Mouse (Mus musculus): ENCODE measurements around the gene Ano6. TPM values are rescaled to one million over a fixed set of nuclear protein-coding genes. Genes with fewer than 3 reads are reported as not detected.

The Ano6 gene
- polyA plus RNA-seq, 1 experiment from 2014 or later: 40.8 TPM

DNA sequence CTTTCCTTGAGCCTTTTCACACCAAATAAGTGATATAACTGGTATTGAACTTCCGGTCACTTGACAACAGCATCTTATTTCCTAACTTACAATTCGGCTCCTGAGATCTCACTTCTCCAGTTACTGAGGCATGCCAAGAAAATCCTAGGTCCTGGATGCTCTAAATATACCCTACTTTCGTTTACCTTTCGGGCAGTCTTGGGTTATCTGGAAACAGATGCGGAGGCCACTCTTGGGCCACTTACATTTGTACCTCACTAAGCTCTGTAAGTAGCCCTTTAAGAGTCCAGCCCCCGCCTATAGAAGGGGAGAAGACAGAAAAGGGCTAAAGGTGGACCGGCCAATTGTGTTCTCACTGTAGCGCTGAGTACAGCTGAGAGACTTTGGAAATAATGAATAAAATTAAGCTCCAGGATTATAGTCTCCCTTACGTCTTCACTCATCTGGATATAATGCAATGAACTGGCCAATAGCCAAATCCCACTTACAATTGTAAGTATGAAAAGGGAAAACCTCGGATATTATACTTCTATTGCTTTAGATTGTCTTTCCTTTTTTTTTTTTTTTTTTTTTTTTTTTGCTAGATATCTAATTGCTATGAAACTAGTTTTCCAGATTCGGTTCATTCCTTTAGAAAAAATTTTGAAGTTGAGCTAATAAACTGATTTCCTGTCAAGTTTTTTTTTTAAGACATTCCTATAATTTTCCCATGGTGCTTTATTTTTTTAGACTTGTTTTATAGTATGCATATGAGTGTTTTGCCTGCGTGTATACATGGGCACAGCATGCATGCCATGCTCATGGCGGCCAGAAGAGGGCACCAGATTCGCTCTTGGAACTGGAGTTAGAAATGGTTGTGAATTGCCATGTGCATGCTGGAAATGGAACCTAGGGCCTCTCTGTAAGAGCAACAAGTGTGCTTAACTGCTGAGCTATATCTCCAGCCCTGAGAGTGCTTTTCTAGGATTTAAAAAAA, 17.5 kb upstream of the Ano6 start:
- Histone ChIP-seq H3K9me3 (no peaks in the 10 kb centered on the region), H3K27me3 (ENCODE audit: insufficient read depth, poor library complexity, severe bottlenecking) (no peaks in the 10 kb centered on the region), H3K36me3 (no peaks in the 10 kb centered on the region), H3K4me1 (no peaks in the 10 kb centered on the region), H3K27ac (no peak overlapping the region), H3K4me3 (no peak overlapping the region)
- no peak for DNase-seq (ENCODE audit: low spot score)
- 52% methylated on average over 14 of the region's 14 CpGs for WGBS

GRCm38 (mm10) chr15:95774197-95774596, 16.4 kb upstream of the Ano6 start:
- no peak overlapping the region for H3K27ac ChIP-seq
- no peaks in the 10 kb centered on the region for H3K9me3 ChIP-seq
- H3K36me3 ChIP-seq: no peaks in the 10 kb centered on the region
- H3K4me1 ChIP-seq: no peaks in the 10 kb centered on the region
- no peak for DNase-seq (ENCODE audit: low spot score)
- WGBS: 81% methylated on average over 6 of the region's 6 CpGs
- H3K4me3 ChIP-seq: no peak overlapping the region
- H3K27me3 ChIP-seq (ENCODE audit: insufficient read depth, poor library complexity, severe bottlenecking): no peaks in the 10 kb centered on the region

DNA sequence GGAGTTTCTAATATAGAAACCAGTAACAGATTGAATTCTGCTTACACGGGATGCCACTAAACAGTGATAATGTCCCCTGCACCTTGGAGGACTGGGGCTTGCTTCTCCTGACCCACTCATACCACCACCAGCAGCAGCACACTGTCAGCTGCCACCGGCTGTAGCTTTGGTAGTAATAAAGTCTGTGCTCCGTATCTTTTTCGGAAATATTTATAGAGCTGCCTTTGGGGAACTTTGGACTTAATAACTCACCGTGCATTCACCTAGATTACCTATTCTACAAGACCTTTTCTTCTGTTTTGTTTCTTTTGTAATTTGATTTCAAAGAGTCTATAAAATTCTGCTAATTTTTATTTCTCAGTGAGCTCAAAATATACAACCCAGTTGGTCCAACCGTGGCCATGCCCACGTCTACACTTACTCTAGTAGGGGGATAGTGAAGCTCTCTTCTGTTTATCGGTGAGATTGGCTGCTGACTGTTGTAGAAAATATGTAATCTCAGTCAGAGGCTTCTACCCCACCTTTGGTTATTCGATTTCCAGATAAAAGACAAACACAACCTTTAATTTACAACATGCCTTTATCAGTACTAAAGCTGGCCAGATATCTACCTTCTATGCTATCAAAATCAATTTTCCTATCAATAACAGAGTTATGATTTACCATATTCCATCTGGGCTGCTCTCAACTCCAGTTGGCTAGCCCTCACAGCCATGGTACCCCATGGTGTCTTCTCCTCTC, 15.8 kb upstream of the Ano6 start:
- Histone ChIP-seq H3K9me3 (no peaks in the 10 kb centered on the region), H3K27ac (no peak overlapping the region), H3K36me3 (no peaks in the 10 kb centered on the region), H3K4me1 (no peaks in the 10 kb centered on the region), H3K4me3 (no peak overlapping the region), H3K27me3 (ENCODE audit: insufficient read depth, poor library complexity, severe bottlenecking) (no peaks in the 10 kb centered on the region)
- 90% methylated on average over 9 of the region's 9 CpGs for WGBS
- DNase-seq (ENCODE audit: low spot score): no peak

DNA sequence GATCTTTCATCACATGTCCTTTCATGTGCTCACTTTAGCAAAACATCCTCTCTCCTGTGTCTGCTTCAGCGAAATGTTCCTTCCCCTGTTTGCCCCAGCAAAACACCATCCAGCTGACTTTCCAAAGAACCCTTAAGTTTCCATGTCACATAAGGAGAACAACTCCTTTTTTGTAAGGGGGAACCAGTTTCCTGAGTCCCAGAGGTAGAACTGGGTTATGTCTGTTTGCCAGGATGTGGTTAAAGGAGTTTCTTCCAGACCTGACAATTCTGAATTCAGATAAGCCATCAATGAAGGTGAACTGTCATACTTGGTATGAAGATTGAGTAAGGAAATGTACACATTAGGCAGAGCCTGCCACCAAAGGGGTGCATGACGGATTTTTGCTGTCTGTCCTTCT, 12.9 kb upstream of the Ano6 start:
- 80% methylated on average over 2 of the region's 2 CpGs for WGBS

DNA sequence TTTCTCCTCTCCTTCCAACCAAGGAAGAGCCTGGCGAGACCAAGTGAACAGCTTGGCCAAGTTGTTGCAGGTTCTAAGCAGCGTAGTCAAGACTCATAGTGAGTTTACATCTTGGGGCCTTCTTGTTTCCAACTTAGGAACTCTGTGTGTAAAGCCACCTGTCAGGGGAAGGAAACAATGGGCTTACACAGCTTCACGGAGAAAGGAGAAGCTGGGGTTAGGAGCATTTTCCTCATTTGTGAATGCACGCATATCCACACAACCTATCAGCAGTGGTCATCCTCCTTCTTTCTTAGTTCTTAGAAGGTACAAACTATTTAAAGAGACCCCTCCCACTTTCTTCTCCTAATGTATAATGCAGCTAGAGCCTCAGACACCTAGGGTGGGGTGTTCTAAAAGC, 11.9 kb upstream of the Ano6 start:
- no peaks in the 10 kb centered on the region for H3K9me3 ChIP-seq
- WGBS: 88% methylated on average over 4 of the region's 4 CpGs
- H3K36me3 ChIP-seq: no peaks in the 10 kb centered on the region
- H3K4me3 ChIP-seq: no peak overlapping the region
- H3K27ac ChIP-seq: no peak overlapping the region
- no peak for DNase-seq (ENCODE audit: low spot score)
- H3K4me1 ChIP-seq: no peaks in the 10 kb centered on the region
- H3K27me3 ChIP-seq (ENCODE audit: insufficient read depth, poor library complexity, severe bottlenecking): no peaks in the 10 kb centered on the region

More for the DNA sequence above, 12.9 kb upstream of the Ano6 start:
- no peak for DNase-seq (ENCODE audit: low spot score)
- Histone ChIP-seq H3K27me3 (ENCODE audit: insufficient read depth, poor library complexity, severe bottlenecking) (no peaks in the 10 kb centered on the region), H3K36me3 (no peaks in the 10 kb centered on the region), H3K27ac (no peak overlapping the region), H3K4me3 (no peak overlapping the region), H3K4me1 (no peaks in the 10 kb centered on the region), H3K9me3 (no peaks in the 10 kb centered on the region)

GRCm38 (mm10) chr15:95786624-95787023, 4.0 kb upstream of the Ano6 start:
- Histone ChIP-seq H3K9me3 (no peaks in the 10 kb centered on the region), H3K4me3 (no peak overlapping the region), H3K27ac (no peak overlapping the region), H3K36me3 (no peaks in the 10 kb centered on the region), H3K4me1 (peaks cover 14% of the 10 kb centered on the region), H3K27me3 (ENCODE audit: insufficient read depth, poor library complexity, severe bottlenecking) (peaks cover 5% of the 10 kb centered on the region; the same call in 1 of the 2 replicates)
- 71% methylated on average over 4 of the region's 4 CpGs for WGBS
- DNase-seq (ENCODE audit: low spot score): no peak

- 48% methylated on average over 3 of the region's 3 CpGs for WGBS
Measured at GRCm38 (mm10) chr15:95787578-95787977, 3.1 kb upstream of the Ano6 start.

GRCm38 (mm10) chr15:95789562-95790528, 798 bp upstream of the Ano6 start:
- Histone ChIP-seq H3K36me3 (no peaks in the 10 kb centered on the region), H3K27ac (peak overlapping the region; percentile 95), H3K4me1 (peaks cover 38% of the 10 kb centered on the region), H3K27me3 (ENCODE audit: insufficient read depth, poor library complexity, severe bottlenecking) (peaks cover 5% of the 10 kb centered on the region; the same call in 1 of the 2 replicates), H3K4me3 (peak overlapping the region; percentile 82), H3K9me3 (no peaks in the 10 kb centered on the region)
- DNase-seq (ENCODE audit: low spot score): no peak
- WGBS: 10% methylated on average over 32 of the region's 32 CpGs

More at GRCm38 (mm10) chr15:95787578-95787977, 3.1 kb upstream of the Ano6 start:
- Histone ChIP-seq H3K27ac (no peak overlapping the region), H3K4me1 (peaks cover 21% of the 10 kb centered on the region), H3K4me3 (no peak overlapping the region), H3K9me3 (no peaks in the 10 kb centered on the region), H3K36me3 (no peaks in the 10 kb centered on the region), H3K27me3 (ENCODE audit: insufficient read depth, poor library complexity, severe bottlenecking) (peaks cover 5% of the 10 kb centered on the region; the same call in 1 of the 2 replicates)
- DNase-seq (ENCODE audit: low spot score): no peak

GRCm38 (mm10) chr15:95791141-95791791, 623 bp downstream of the Ano6 start:
- WGBS: 2% methylated on average over 32 of the region's 32 CpGs

GRCm38 (mm10) chr15:95791855-95792254, 1.2 kb downstream of the Ano6 start:
- H3K36me3 ChIP-seq: no peaks in the 10 kb centered on the region
- no peak overlapping the region for H3K27ac ChIP-seq
- DNase-seq (ENCODE audit: low spot score): no peak
- 62% methylated on average over 5 of the region's 5 CpGs for WGBS
- no peaks in the 10 kb centered on the region for H3K9me3 ChIP-seq
- peak overlapping the region; percentile 82 for H3K4me3 ChIP-seq
- peaks cover 48% of the 10 kb centered on the region for H3K4me1 ChIP-seq
- peaks cover 5% of the 10 kb centered on the region; the same call in 1 of the 2 replicates for H3K27me3 ChIP-seq (ENCODE audit: insufficient read depth, poor library complexity, severe bottlenecking)

More at GRCm38 (mm10) chr15:95791141-95791791, 623 bp downstream of the Ano6 start:
- peak overlapping the region; percentile 95 for H3K27ac ChIP-seq
- peak overlapping the region; percentile 82 for H3K4me3 ChIP-seq
- H3K4me1 ChIP-seq: peaks cover 48% of the 10 kb centered on the region
- no peaks in the 10 kb centered on the region for H3K9me3 ChIP-seq
- DNase-seq (ENCODE audit: low spot score): no peak
- H3K36me3 ChIP-seq: no peaks in the 10 kb centered on the region
- H3K27me3 ChIP-seq (ENCODE audit: insufficient read depth, poor library complexity, severe bottlenecking): peaks cover 5% of the 10 kb centered on the region; the same call in 1 of the 2 replicates

DNA sequence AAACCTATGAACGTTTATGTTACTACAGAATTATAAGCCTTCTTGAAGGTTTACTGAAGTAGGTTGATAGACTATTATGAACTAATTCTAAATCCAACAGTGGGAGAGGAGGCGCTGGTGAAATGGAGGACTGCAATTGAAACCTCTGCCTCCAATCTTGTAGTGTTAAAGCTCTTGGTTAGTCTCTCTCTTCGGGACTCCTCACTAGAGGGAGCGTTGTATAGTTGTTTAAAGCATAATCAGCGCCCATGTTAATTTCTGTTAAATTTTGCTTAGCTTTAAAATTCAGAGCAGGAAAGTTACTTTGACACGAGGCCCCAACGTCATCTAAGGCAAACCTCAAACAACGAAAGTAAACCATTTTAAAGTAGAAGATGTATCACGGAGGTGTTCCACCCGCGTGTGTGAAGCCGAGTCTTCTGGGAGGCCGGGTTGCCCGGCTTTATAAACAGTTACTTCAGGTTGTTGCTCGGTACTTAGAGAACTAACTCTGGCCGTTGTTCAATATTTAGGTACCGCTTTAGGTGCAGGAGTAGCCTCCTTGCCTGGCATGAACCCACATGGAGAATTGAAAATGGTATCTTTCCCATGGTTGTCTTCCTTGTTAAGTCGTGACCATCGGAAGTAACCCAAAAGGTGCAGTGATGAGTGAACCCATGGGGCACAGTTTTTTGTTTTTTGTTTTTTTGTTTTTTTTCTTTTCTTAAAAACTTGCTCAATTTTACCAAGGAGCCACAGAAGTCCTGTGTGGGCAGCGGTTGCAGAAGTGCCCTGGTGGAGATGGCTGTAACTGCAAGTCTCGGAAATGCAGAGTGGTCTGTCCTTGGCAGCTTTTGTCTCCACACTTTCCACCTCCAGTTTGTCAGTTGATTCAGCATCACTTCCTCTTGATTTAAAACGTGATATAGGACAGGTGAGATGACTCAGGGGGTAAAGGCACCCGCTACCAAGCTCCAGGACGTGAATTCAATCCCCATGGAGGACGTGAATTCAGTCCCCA, 1.9 kb downstream of the Ano6 start:
- H3K4me1 ChIP-seq: peaks cover 54% of the 10 kb centered on the region
- WGBS: 78% methylated on average over 25 of the region's 25 CpGs
- no peak for DNase-seq (ENCODE audit: low spot score)
- H3K27me3 ChIP-seq (ENCODE audit: insufficient read depth, poor library complexity, severe bottlenecking): peaks cover 5% of the 10 kb centered on the region; the same call in 1 of the 2 replicates
- H3K27ac ChIP-seq: no peak overlapping the region
- H3K9me3 ChIP-seq: no peaks in the 10 kb centered on the region
- peak overlapping the region; percentile 82; the same call in 1 of the 2 replicates for H3K4me3 ChIP-seq
- 0 out of 2 replicates have a peak, but pooled peaks cover under 1% of the 10 kb centered on the region for H3K36me3 ChIP-seq
